Mouse (Mus musculus) cortical plate, adult 2 months (tissue): ENCODE data around the gene Hoxd8. TPM values are rescaled to one million over a fixed set of nuclear protein-coding genes. Genes with fewer than 3 reads are reported as not detected.
A peak's percentile ranks its signal among the peaks of the same experiment; 100 is the strongest.

Experiments
- H3K27ac ChIP-seq: fragments of 200-500 bp; 2 replicates; pipeline ENCODE4 v1.5.1; 2012; ENCODE audit warnings: low read length, control low read depth, inconsistent platforms; ENCODE audit not compliant: insufficient read depth
- H3K4me1 ChIP-seq: fragments of 200-500 bp; 2 replicates; pipeline ENCODE4 v1.6.1; 2011; ENCODE audit warnings: low read length; ENCODE audit not compliant: control insufficient read depth, insufficient read depth
- H3K4me3 ChIP-seq: fragments of 200-500 bp; 2 replicates; pipeline ENCODE4 v1.5.1; 2011; ENCODE audit warnings: mild to moderate bottlenecking, low read length, control low read depth; ENCODE audit not compliant: insufficient read depth
- CTCF ChIP-seq: fragments of 200-500 bp; IDR thresholded peaks from 2 replicates; pipeline ENCODE4 v1.5.1; 2011; ENCODE audit warnings: mild to moderate bottlenecking, control low read depth, low read length; ENCODE audit not compliant: insufficient read depth; ENCODE audit errors: extremely low read depth
- POLR2A ChIP-seq: fragments of 200-500 bp; IDR thresholded peaks from 2 replicates; pipeline ENCODE4 v1.6.1; 2011; ENCODE audit warnings: mild to moderate bottlenecking, low read length, control low read depth; ENCODE audit not compliant: insufficient read depth; ENCODE audit errors: extremely low read depth
- polyA plus RNA-seq: library from polyadenylated mRNA; depleted of rRNA; stranded (reverse); fragments of >200 nt; gene quantifications from 2 replicates; pipeline ENCODE4 v1.2.3, GENCODE M21; 2012

The Hoxd8 gene
- polyA plus RNA-seq, 1 experiment, result not detected

DNA sequence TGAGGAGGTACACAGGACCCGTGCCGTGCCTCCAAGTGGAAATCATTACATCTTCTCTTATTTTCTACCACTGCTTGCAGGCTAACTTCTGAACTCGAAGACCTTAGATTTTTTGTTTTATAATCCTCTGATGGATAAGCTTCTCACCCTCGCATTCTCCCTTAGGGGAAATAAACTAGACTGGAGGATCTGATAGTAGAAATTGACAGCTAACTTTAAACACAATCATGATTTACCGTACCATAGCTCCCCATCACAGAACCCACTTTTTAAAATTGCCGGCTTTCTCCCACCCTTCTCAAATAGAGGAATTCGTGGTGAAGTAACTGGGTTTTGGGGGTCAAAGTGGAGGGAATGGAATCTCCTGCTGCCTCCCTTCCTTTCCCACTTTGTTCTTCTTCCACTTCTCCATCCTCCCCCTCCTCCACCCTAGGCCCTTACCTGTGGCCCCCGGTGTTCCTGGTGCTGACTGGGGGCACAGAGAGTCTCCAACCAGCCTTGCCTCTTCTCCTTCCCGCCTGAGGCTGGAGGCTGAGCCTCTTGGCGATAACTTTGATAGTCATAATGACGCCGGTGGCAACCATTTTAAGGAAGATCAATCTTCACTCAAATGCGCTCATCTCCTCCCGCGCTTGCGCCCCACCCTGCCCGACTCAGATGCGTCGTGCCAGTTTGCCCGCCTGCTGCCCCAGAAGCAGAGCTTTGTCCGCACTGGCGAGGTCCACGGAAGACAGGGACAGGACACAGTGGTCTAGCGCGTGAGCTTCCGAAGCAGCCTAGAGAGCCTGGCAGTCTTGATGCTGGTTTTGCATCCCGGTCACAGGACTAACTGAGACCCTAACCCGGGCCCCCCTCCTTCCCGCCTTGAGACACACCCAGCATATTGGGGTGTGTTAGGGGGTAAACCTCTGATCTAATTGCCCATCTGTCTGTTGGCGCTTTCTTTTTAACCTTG is 43.7 kb upstream of the Hoxd8 start:
- no peaks in the 10 kb centered on the region for H3K4me1 ChIP-seq
- H3K27ac ChIP-seq, result no peak overlapping the region
- no peak overlapping the region for H3K4me3 ChIP-seq
- no peak for TF ChIP-seq POLR2A
- no peak for TF ChIP-seq CTCF

DNA sequence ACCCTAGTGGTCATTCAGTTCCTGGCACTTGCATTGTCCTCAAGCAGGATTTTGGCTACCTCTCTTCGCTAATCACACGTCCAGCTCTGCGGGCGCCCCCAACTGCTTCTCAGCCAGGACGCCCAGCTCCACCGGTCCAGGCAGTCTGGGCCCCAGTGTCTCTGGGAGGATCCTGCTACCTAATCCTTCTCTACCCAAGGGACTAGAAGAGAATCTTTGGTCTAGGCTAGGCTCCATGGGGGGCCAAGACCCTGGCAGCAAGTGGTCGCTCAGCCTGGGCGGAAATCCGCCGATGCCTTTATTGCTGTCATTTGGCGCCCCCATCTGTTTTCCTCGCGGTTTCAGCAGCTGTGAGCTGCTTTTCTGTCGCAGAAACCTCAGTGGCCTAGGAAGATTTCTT is 42.7 kb upstream of the Hoxd8 start:
- H3K4me1 ChIP-seq, result no peaks in the 10 kb centered on the region
- TF ChIP-seq CTCF, result peak; percentile 51
- TF ChIP-seq POLR2A, result no peak
- no peak overlapping the region for H3K27ac ChIP-seq
- H3K4me3 ChIP-seq, result no peak overlapping the region

DNA sequence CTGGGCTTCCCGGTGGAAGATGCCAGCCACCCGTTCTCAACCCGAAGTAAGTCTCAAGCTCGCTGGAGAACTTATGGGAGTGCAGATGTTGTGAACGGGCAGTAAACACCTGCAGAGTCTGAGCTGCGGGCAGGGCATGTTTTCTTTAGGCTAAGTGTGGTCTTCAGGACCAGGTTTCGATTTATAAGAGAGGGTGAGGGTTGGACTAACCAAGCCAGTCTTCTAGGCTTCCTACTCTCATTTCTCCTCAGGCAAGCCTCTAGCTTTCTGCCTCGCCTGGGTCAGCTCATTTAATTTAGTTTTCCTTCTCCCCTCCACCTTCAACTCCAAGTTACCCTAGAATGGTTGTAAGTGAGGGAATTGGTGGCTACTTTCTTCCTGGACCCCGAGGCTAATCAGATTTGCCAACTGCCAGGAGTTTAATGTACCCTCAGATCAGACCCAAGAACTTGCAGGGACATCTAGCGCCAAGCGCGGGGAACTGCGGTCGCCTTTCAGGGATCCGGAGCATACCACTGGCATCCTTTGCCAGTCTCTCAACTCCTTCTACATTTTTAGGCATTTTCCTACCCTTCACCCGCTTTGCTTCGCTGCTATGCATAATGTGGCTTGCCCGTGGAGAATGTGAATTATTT is 41.0 kb upstream of the Hoxd8 start:
- no peak overlapping the region for H3K4me3 ChIP-seq
- no peaks in the 10 kb centered on the region for H3K4me1 ChIP-seq
- TF ChIP-seq CTCF, result peak; percentile 71
- TF ChIP-seq POLR2A, result no peak
- no peak overlapping the region for H3K27ac ChIP-seq

DNA sequence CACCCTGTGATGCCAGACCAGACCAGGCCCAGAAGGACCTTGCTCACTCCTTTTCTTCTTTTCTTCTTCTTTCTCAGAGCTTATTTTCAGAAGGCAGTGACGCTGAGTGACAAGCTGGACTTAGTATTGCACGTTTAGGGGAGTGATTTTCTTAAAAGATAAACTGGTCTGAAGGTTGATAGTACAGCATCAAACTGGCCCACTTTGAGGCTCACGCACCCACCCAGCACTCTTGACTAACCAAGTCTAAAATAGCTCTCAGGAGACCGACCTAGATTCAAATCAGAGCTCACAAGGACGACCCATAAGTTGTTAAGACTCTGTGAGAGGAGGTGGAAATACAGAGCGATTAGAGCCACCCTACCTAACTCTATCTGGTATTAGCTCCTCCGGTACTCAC is 38.0 kb upstream of the Hoxd8 start:
- Histone ChIP-seq H3K4me1 (no peaks in the 10 kb centered on the region), H3K4me3 (no peak overlapping the region), H3K27ac (no peak overlapping the region)
- no peak for TF ChIP-seq POLR2A
- no peak for TF ChIP-seq CTCF

DNA sequence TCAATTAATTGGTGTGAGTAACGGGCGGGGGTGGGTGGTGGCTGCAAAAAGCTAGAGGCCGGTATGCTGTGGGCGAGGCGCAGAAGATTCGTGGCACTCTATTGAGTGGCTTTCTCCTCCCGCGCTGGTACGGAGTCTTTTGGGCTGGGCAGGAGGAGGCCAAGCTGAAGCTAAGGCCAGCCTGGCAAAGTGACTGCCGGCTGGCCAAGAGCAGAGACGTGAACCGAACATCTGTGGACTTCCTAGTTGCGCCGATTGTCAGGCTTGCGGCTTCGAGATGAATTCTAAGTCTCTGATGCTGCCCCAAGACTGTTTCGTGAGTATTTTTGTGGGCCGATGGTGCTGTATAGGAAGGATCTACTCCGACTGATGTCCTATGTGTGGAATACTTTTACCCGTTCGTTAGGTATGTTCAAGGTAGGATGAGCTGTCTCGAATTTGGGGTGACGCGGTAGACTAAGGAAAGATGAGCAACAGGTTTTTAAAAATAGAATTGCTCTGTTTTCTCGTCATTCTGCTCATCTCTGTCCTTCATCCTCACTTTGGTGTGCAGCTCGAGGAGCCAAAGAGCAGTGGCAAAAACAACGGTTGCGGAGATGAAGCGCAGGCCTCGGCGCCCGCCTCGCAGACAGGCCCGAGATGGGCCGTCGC is 37.1 kb upstream of the Hoxd8 start:
- Histone ChIP-seq H3K27ac (no peak overlapping the region), H3K4me1 (no peaks in the 10 kb centered on the region), H3K4me3 (no peak overlapping the region)
- TF ChIP-seq POLR2A (no peak), CTCF (no peak)

DNA sequence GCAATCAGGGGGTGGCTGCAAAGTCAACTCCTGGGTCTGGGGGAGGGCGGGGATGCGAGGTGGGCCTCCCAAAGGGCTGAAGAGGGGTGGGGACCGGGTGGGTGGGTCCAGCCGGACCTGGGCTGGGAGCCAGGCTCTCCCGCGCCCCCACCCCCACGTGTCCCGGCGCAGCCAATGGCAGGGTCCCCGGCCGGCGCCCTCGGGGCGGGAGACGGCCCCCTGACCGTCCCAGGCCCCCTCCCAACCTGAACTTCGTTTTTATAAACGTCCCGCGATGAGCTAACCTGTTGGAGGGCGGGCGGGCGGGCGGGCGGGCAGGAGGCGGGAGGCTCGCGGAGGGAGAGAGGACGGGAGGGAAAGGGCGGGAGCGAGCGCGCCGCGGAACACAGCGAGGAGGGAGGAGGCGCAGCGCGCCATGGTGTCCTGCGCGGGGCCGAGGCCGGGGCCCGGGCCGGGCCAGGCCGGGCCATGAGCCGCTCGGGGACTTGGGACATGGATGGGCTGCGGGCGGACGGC is 36.5 kb upstream of the Hoxd8 start, which contains the start of gene Hoxd13:
TSS of gene Hoxd13 (plus strand) at position 469 of the 516 bp plus-strand sequence.
- Histone ChIP-seq H3K4me3 (no peak within 1 kb of the TSS), H3K27ac (no peak within 1 kb of the TSS), H3K4me1 (no peaks in the 10 kb centered on the region)
- TF ChIP-seq CTCF (no peak), POLR2A (no peak)

DNA sequence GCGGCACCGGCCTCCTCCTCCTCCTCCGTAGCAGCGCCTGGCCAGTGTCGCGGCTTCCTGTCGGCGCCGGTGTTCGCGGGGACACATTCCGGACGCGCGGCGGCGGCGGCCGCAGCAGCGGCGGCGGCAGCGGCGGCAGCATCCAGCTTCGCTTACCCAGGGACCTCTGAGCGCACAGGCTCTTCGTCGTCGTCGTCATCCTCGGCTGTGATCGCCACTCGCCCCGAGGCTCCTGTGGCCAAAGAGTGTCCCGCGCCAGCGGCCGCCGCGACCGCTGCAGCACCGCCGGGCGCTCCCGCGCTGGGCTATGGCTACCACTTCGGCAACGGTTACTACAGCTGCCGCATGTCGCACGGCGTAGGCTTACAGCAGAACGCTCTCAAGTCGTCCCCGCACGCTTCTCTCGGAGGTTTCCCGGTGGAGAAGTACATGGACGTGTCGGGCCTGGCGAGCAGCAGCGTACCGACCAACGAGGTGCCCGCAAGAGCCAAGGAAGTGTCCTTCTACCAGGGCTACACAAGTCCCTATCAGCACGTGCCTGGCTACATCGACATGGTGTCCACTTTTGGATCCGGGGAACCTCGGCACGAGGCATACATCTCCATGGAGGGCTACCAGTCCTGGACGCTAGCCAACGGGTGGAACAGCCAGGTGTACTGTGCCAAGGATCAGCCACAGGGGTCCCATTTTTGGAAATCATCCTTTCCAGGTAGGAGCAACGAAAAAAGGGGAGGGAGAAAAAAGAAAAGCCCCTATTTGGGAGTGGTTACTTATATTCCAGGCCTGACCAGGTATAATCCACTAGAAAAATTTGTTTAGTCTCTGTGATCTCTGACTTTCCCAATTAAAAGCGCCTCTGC is 35.8 kb upstream of the Hoxd8 start:
- no peak overlapping the region for H3K4me3 ChIP-seq
- no peak for TF ChIP-seq CTCF
- TF ChIP-seq POLR2A, result no peak
- H3K4me1 ChIP-seq, result no peaks in the 10 kb centered on the region
- H3K27ac ChIP-seq, result no peak overlapping the region

DNA sequence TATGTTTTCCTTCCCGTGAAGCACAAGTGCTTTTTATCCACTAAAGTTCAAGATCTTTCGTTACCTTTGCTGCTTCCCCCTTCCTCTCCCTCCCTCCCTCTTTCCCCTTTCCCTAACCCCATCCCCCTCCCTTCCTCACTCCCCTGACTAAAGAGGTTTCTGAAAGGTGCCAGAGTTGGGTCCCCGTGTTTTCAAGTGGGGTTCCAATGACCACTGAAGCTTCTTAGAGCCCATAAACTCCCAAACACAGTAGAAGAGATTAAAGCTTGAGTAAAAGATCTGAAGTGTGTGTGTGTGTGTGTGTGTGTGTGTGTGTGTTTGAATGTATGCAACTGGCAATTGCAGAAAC is 35.2 kb upstream of the Hoxd8 start:
- H3K4me3 ChIP-seq, result no peak overlapping the region
- H3K4me1 ChIP-seq, result no peaks in the 10 kb centered on the region
- H3K27ac ChIP-seq, result no peak overlapping the region
- no peak for TF ChIP-seq CTCF
- TF ChIP-seq POLR2A, result no peak

DNA sequence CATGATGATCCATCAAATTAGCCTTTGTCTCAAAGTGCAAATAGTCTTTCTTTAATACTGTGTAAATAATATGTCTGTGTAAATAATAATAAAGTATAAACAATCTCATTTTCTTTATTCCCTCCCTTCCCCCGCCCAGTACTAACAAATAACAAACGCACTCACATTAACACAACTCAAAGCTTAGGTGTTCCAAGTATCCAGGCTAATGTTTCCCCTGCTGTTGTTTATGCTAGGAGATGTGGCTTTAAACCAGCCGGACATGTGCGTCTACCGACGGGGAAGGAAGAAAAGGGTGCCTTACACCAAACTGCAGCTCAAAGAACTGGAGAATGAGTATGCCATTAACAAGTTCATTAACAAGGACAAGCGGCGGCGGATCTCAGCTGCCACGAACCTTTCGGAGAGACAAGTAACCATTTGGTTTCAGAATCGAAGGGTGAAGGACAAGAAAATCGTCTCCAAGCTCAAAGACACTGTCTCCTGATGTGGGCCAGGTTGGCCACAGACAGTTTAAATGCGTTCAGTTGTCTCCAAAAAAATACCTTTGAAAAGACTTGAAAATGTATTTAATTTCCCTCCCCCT is 34.7 kb upstream of the Hoxd8 start:
- Histone ChIP-seq H3K4me1 (no peaks in the 10 kb centered on the region), H3K4me3 (no peak overlapping the region), H3K27ac (no peak overlapping the region)
- TF ChIP-seq CTCF, result no peak
- no peak for TF ChIP-seq POLR2A
